Mouse (Mus musculus) kidney, adult 11 months (tissue): Measurements from ENCODE around the gene Gm3542.
"Not testable (repeated sequence)": the region's sequence is repeated elsewhere in the genome, so short reads cannot be mapped to it uniquely, and the experiment has no call there.

Experiments used
- DNase-seq: peaks from one replicate; pipeline ENCODE4 v3.0.0; 2022

Gm3542 gene

GRCm38 (mm10) chr14:5334828-5335227, at the start of gene Gm3542:
Gm3542 (minus strand) TSS chr14:5334928.
- DNase-seq: not testable (repeated sequence)
